Mouse (Mus musculus) thymus, adult 2 months (tissue): Measurements from ENCODE around the gene Znrf1.

Source experiments
- CTCF ChIP-seq: fragments of 200-500 bp; IDR thresholded peaks from 2 replicates; pipeline ENCODE4 v1.5.1; 2012; ENCODE audit warnings: mild to moderate bottlenecking, control low read depth, low read length, moderate library complexity, borderline replicate concordance; ENCODE audit not compliant: control insufficient read depth, poor library complexity, insufficient read depth; ENCODE audit errors: extremely low read depth
- POLR2A ChIP-seq: fragments of 200-500 bp; IDR thresholded peaks from 2 replicates; pipeline ENCODE4 v1.6.1; 2012; ENCODE audit warnings: mild to moderate bottlenecking, low read length, control low read depth, moderate library complexity; ENCODE audit not compliant: control insufficient read depth, poor library complexity, insufficient read depth; ENCODE audit errors: extremely low read depth

- TF ChIP-seq CTCF: no peak
- TF ChIP-seq POLR2A: no peak
Measured at GRCm38 (mm10) chr8:111539422-111540076, 3.7 kb downstream of the Znrf1 start.
